In the genomic region with DNA sequence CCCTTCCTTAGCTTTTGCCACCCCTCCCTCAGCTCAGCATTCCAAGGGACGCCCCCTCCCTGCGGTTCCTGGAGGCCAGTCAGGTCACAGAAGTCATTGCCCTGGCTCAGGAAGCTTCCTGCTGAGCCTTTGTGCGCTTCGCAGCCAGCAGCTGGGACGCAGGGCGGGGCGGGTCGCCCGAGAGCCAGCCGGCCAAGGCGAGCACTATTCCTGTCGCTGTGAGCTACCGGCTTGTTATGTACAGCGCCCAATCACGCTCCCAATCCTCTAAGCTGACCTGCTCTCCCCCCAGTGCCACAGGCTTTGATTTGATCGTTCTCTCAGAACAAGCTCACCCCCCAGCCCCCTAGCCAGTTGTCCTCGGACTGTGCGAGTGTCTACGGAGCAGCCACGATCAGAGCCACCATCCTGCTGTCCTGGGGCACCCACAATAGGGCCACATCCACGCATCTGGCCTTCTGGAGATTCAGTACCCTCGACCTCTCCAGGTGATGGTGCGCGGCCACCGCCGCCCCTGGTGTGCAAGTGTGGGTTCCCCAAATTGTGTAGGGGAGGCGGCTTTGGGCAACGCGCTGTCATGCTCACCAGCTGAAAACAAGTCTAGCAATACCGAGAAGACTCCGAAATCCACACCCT, we compare ENCODE assay signal across 8 mouse cellular contexts. TPM values are rescaled to one million over a fixed set of nuclear protein-coding genes. Genes with fewer than 3 reads are reported as not detected.
DNase-seq lines count a peak whose midpoint lies in the region; ATAC-seq and TF ChIP-seq lines count a peak whose summit lies in the region.

No protein-coding gene starts in this region.

- H3K27ac ChIP-seq in ES-Bruce4 (ENCODE audit: insufficient read depth, low read length) = peak overlapping the region; percentile 81
- H3K27ac ChIP-seq in forebrain, embryonic 13.5 days = no peak overlapping the region
- peak overlapping the region; percentile 67 for H3K27ac ChIP-seq in midbrain, embryonic 10.5 days (replicated peaks)

- no peaks in the 10 kb centered on the region for H3K27me3 ChIP-seq in ES-Bruce4 (ENCODE audit: control insufficient read depth, insufficient read depth, low read length, poor library complexity, severe bottlenecking)
- H3K27me3 ChIP-seq in forebrain, embryonic 13.5 days = peaks cover 4% of the 10 kb centered on the region; the same call in 1 of the 2 replicates
- peaks cover 72% of the 10 kb centered on the region for H3K27me3 ChIP-seq in midbrain, embryonic 10.5 days (ENCODE audit: low read depth, poor library complexity, severe bottlenecking)

- ATAC-seq in forebrain, embryonic 13.5 days = peak; percentile 76

- peak overlapping the region; percentile 57 for H3K4me2 ChIP-seq in forebrain, embryonic 13.5 days

- H3K36me3 ChIP-seq in ES-Bruce4 (ENCODE audit: control insufficient read depth, insufficient read depth, low read length, poor library complexity, severe bottlenecking) = no peaks in the 10 kb centered on the region
- no peaks in the 10 kb centered on the region for H3K36me3 ChIP-seq in forebrain, embryonic 13.5 days (ENCODE audit: poor library complexity, severe bottlenecking)
- H3K36me3 ChIP-seq in midbrain, embryonic 10.5 days = no peaks in the 10 kb centered on the region

- peaks cover 7% of the 10 kb centered on the region for H3K4me1 ChIP-seq in ES-Bruce4 (ENCODE audit: control insufficient read depth, insufficient read depth, low read length)
- no peaks in the 10 kb centered on the region for H3K4me1 ChIP-seq in forebrain, embryonic 13.5 days
- H3K4me1 ChIP-seq in midbrain, embryonic 10.5 days = peaks cover 18% of the 10 kb centered on the region

- TF ChIP-seq EP300 in ES-Bruce4 (IDR thresholded peaks at IDR 0.05; ENCODE audit: insufficient read depth, low read depth, low read length) = peak; percentile 96

- DNase-seq in brain, embryonic 14.5 days (ENCODE audit: low read depth) = peak; percentile 48
- DNase-seq in heart, postnatal 4 days = peak; percentile 38
- peak; percentile 61 for DNase-seq in midbrain, embryonic 10.5 days (ENCODE audit: low spot score)
- peak; percentile 12 for DNase-seq in yolk sac, embryonic 10.5 days (ENCODE audit: low spot score)
- no peak for DNase-seq in ovary, postnatal 36 days (ENCODE audit: low spot score)
- DNase-seq in adrenal gland, postnatal 25 days = no peak

- H3K9me3 ChIP-seq in ES-Bruce4 (replicated peaks; ENCODE audit: control insufficient read depth, insufficient read depth, low read length, poor library complexity, severe bottlenecking) = no peaks in the 10 kb centered on the region
- no peaks in the 10 kb centered on the region for H3K9me3 ChIP-seq in forebrain, embryonic 13.5 days (replicated peaks)
- H3K9me3 ChIP-seq in midbrain, embryonic 10.5 days (replicated peaks) = no peaks in the 10 kb centered on the region

- WGBS in forebrain, embryonic 13.5 days = 16% methylated on average over 31 of the region's 31 CpGs
- 17% methylated on average over 31 of the region's 31 CpGs for WGBS in midbrain, embryonic 10.5 days

- no peak for TF ChIP-seq CTCF in ES-Bruce4 (IDR thresholded peaks at IDR 0.05; ENCODE audit: low read depth, low read length)
- TF ChIP-seq CTCF in brain, embryonic 14.5 days (IDR thresholded peaks at IDR 0.05; ENCODE audit: borderline replicate concordance, extremely low read depth, insufficient read depth, insufficient read length) = no peak

- H3K4me3 ChIP-seq in ES-Bruce4 (ENCODE audit: low read depth, low read length) = peak overlapping the region; percentile 67
- peak overlapping the region; percentile 25 for H3K4me3 ChIP-seq in forebrain, embryonic 13.5 days
- peak overlapping the region; percentile 50 for H3K4me3 ChIP-seq in midbrain, embryonic 10.5 days

- 0 out of 2 replicates have a peak overlapping the region, but pooled peaks have one; percentile 57 for H3K9ac ChIP-seq in ES-Bruce4 (ENCODE audit: low read depth, poor library complexity, severe bottlenecking)
- no peak overlapping the region for H3K9ac ChIP-seq in forebrain, embryonic 13.5 days

- no peak for TF ChIP-seq POLR2A in ES-Bruce4 (IDR thresholded peaks at IDR 0.05; ENCODE audit: insufficient read depth, low read length)
- TF ChIP-seq POLR2A in brain, embryonic 14.5 days (IDR thresholded peaks at IDR 0.05; ENCODE audit: borderline replicate concordance, extremely low read depth, insufficient read depth, insufficient read length, poor library complexity, severe bottlenecking) = no peak

RNA-seq across cellular contexts. Expression of a gene that starts 0.5 kb away (rescaled TPM):
- not detected in 2 replicates for polyA plus RNA-seq in ES-Bruce4 (2011; ENCODE audit: insufficient read depth, insufficient read length, low read depth, missing spikeins)
- 0.05 and 0.06 TPM in 2 replicates for polyA plus RNA-seq in brain, embryonic 14.5 days (2012; rRNA removed)
- 1.6 and 2.3 TPM in 2 replicates for polyA plus RNA-seq in forebrain, embryonic 13.5 days (2015; fragmentation: Nextera tagmentation; extraction: Ambion mirVana)
- total RNA-seq in heart, postnatal 4 days (2021) = 1 to 10 TPM; 1.1 to 1.7 TPM
- polyA plus RNA-seq in midbrain, embryonic 10.5 days (2016; fragmentation: Nextera tagmentation; extraction: Ambion mirVana) = 1.6 TPM in 2 replicates
- not detected in 2 replicates for total RNA-seq in adrenal gland, postnatal 25 days (2021)

Comparison
In these comparisons a context has a peak if more than half of its experiments do, and no peak if none do; other contexts are left out.
1. DNase-seq: peak in brain, embryonic 14.5 days (single experiment), heart, postnatal 4 days (single experiment), midbrain, embryonic 10.5 days (single experiment) and yolk sac, embryonic 10.5 days (single experiment); none in ovary, postnatal 36 days (single experiment) and adrenal gland, postnatal 25 days (single experiment).
2. Peak in every context shown above with its lines, with median percentiles within 50 percentile points of each other: H3K4me3 ChIP-seq.